Mouse (Mus musculus): ENCODE results near the gene Rnf157. TPM values are rescaled to one million over a fixed set of nuclear protein-coding genes. Genes with fewer than 3 reads are reported as not detected.
A peak's percentile ranks its signal among the peaks of the same experiment; 100 is the strongest.

Rnf157 gene
- polyA plus RNA-seq, 1 experiment from 2014 or later = 15.9 TPM

DNA sequence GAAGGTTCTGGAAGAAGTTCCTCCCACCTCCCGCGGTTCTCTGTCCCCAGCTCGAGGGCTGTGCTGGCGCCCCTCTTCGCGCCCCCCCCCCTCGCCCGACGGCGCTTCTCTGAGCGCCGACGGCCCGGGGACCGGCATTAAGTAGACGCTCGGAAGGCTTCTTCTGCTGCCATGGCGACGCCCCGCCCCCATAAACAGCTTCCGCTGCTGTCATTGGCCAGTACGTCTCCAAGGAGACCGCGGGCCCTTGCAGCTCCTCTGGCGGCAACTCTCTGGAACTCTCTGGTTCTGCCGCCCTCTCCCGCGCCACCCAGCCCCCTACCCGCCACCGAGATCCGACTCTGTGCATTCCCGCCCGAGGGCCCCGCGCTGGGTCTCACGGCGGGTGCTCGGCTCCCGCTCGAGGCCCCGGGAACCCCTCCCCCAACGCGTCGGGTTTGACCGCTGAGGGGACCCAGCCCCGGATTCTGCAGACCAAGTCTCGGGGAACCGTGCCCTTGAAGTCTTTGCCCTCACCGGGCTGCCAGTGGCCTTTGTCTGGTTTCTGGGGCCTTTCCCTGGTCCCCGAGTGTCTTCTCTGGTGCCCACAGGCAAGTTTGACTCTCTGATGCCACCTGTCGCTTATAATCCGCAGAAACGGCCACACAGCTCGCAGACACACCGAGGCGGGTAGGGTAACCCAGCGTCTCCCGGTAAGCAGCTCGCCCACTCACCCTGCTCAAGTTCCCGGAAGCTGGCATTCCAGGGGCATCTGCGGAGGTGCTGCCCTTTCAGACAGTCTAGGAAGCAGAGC, 77.4 kb downstream of the Rnf157 start, which contains the start of gene Foxj1:
Gene Foxj1 (minus strand): TSS at position 156 of the 793 bp plus-strand sequence.
- H3K4me2 ChIP-seq (ENCODE audit: low read depth, low read length) = peak within 1 kb of the TSS; percentile 96
- peak within 1 kb of the TSS; percentile 79 for H3K9ac ChIP-seq (replicated peaks; ENCODE audit: low read length)
- peaks cover 4% of the 10 kb centered on the region for H3K4me1 ChIP-seq (ENCODE audit: control insufficient read depth, insufficient read depth, low read length)
- DNase-seq (ENCODE audit: low spot score) (peak; percentile 95), ATAC-seq (replicated peaks; ENCODE audit: insufficient number of reproducible peaks, low FRiP score, low TSS enrichment, low read depth) (peak; percentile 74)
- WGBS = under 1% methylated on average over 57 of the region's 61 CpGs
- no peaks in the 10 kb centered on the region for H3K9me3 ChIP-seq (replicated peaks; ENCODE audit: control insufficient read depth, low read length)
- H3K36me3 ChIP-seq (replicated peaks; ENCODE audit: control insufficient read depth, insufficient read depth, low read depth, low read length) = no peaks in the 10 kb centered on the region
- H3K27ac ChIP-seq (replicated peaks; ENCODE audit: low read depth, low read length) = peak within 1 kb of the TSS; percentile 52
- peaks cover 16% of the 10 kb centered on the region for H3K27me3 ChIP-seq (ENCODE audit: control insufficient read depth, insufficient read depth, low read length)
- H3K4me3 ChIP-seq (ENCODE audit: low read depth, low read length) = peak within 1 kb of the TSS; percentile 56

DNA sequence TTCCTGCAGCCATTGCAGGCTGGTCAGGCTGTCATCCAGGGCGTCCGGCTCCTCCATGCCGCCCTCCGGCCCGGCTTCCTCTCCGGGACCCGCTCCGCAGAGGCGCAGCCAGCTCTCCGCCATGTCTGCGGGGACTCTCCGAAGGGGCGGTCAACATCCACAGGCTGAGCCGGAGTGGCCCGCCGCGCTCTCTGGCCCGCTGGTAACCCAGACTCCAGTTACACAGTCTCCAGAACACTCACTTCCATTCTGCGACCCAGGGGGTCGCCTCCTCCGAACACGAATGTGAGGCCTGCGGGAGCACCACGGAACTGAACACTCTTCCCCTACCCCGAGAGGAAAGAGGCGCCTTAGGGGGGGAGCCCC, 78.4 kb downstream of the Rnf157 start:
- H3K4me3 ChIP-seq (ENCODE audit: low read depth, low read length) = peak overlapping the region; percentile 26
- no peaks in the 10 kb centered on the region for H3K9me3 ChIP-seq (replicated peaks; ENCODE audit: control insufficient read depth, low read length)
- H3K27ac ChIP-seq (replicated peaks; ENCODE audit: low read depth, low read length) = no peak overlapping the region
- H3K4me2 ChIP-seq (ENCODE audit: low read depth, low read length) = peak overlapping the region; percentile 35
- peaks cover 16% of the 10 kb centered on the region for H3K27me3 ChIP-seq (ENCODE audit: control insufficient read depth, insufficient read depth, low read length)
- peak overlapping the region; percentile 33; the same call in 1 of the 2 replicates for H3K9ac ChIP-seq (replicated peaks; ENCODE audit: low read length)
- no peaks in the 10 kb centered on the region for H3K36me3 ChIP-seq (replicated peaks; ENCODE audit: control insufficient read depth, insufficient read depth, low read depth, low read length)
- ATAC-seq (replicated peaks; ENCODE audit: insufficient number of reproducible peaks, low FRiP score, low TSS enrichment, low read depth) (no peak), DNase-seq (ENCODE audit: low spot score) (no peak)
- peaks cover 4% of the 10 kb centered on the region for H3K4me1 ChIP-seq (ENCODE audit: control insufficient read depth, insufficient read depth, low read length)
- WGBS = 3% methylated on average over 25 of the region's 26 CpGs

DNA sequence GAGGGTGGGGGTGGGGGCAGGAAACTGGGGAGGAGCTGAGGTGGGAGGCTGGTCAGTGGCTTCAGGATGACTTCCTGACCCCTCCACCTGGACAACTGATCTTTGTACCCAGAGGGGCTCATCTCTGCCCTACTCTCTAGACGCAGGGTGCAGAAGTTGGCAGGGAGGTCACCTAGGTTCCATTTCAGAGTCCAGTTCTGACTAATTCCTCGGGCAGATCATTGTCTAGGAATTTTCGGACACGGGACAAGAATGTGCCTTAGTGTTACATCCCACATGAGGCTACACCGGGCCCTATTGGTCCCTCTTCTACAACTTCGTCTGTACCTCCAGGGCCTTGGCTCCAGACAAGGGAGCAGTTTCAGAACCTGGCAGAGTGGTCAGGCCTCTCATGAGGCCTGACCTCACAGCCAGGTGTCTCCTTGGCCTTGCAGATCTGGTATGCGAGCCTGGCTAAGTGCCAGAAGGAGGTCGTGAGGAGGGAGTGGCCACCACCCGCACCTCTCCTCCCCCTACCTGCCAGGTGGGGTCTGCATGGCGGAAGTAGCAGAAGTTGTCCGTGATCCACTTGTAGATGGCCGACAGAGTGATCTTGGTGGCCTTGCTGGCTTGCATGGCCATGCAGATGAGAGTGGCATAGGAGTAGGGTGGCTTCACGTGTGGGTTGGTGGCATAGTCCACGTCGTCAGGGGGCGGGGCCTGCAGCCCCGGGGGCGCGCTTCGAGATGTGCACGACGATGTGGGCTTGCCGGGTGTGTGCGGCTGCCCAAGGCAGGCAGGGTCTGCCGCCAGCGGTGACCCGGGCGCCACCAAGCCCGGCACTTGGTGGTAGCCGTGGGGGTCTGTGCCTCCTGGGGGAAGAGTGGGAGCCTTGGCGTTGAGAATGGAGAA, 79.1 kb downstream of the Rnf157 start:
- peaks cover 4% of the 10 kb centered on the region for H3K4me1 ChIP-seq (ENCODE audit: control insufficient read depth, insufficient read depth, low read length)
- WGBS = 22% methylated on average over 30 of the region's 31 CpGs

DNA sequence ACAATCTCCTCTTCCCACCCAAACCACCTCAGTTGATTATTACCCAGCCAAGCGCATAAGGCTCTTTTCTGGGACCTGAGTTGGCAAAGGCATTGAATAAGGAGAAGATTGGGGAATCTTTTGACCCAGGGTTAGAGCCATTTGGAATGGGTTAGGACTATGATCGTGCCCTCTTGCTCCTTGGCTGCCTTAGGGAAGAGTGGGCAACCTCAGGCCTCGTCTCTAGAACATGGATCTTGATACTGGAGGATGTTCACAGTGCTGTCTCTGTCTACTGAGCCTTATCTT, 79.9 kb downstream of the Rnf157 start:
- WGBS = 84% methylated on average over 3 of the region's 3 CpGs
- H3K36me3 ChIP-seq (replicated peaks; ENCODE audit: control insufficient read depth, insufficient read depth, low read depth, low read length) = no peaks in the 10 kb centered on the region
- H3K9ac ChIP-seq (replicated peaks; ENCODE audit: low read length) = no peak overlapping the region
- ATAC-seq (replicated peaks; ENCODE audit: insufficient number of reproducible peaks, low FRiP score, low TSS enrichment, low read depth) (no peak), DNase-seq (ENCODE audit: low spot score) (no peak)
- peaks cover 16% of the 10 kb centered on the region for H3K27me3 ChIP-seq (ENCODE audit: control insufficient read depth, insufficient read depth, low read length)
- no peaks in the 10 kb centered on the region for H3K9me3 ChIP-seq (replicated peaks; ENCODE audit: control insufficient read depth, low read length)
- no peak overlapping the region for H3K4me2 ChIP-seq (ENCODE audit: low read depth, low read length)
- H3K27ac ChIP-seq (replicated peaks; ENCODE audit: low read depth, low read length) = no peak overlapping the region
- peaks cover 4% of the 10 kb centered on the region for H3K4me1 ChIP-seq (ENCODE audit: control insufficient read depth, insufficient read depth, low read length)
- no peak overlapping the region for H3K4me3 ChIP-seq (ENCODE audit: low read depth, low read length)

More for the DNA sequence above, 79.1 kb downstream of the Rnf157 start:
- H3K27me3 ChIP-seq (ENCODE audit: control insufficient read depth, insufficient read depth, low read length) = peaks cover 16% of the 10 kb centered on the region
- no peak for ATAC-seq (replicated peaks; ENCODE audit: insufficient number of reproducible peaks, low FRiP score, low TSS enrichment, low read depth)
- H3K36me3 ChIP-seq (replicated peaks; ENCODE audit: control insufficient read depth, insufficient read depth, low read depth, low read length) = no peaks in the 10 kb centered on the region
- H3K27ac ChIP-seq (replicated peaks; ENCODE audit: low read depth, low read length) = no peak overlapping the region
- peak overlapping the region; percentile 33; the same call in 1 of the 2 replicates for H3K9ac ChIP-seq (replicated peaks; ENCODE audit: low read length)
- peak overlapping the region; percentile 26 for H3K4me3 ChIP-seq (ENCODE audit: low read depth, low read length)
- H3K4me2 ChIP-seq (ENCODE audit: low read depth, low read length) = peak overlapping the region; percentile 35
- no peaks in the 10 kb centered on the region for H3K9me3 ChIP-seq (replicated peaks; ENCODE audit: control insufficient read depth, low read length)
- no peak for DNase-seq (ENCODE audit: low spot score)

DNA sequence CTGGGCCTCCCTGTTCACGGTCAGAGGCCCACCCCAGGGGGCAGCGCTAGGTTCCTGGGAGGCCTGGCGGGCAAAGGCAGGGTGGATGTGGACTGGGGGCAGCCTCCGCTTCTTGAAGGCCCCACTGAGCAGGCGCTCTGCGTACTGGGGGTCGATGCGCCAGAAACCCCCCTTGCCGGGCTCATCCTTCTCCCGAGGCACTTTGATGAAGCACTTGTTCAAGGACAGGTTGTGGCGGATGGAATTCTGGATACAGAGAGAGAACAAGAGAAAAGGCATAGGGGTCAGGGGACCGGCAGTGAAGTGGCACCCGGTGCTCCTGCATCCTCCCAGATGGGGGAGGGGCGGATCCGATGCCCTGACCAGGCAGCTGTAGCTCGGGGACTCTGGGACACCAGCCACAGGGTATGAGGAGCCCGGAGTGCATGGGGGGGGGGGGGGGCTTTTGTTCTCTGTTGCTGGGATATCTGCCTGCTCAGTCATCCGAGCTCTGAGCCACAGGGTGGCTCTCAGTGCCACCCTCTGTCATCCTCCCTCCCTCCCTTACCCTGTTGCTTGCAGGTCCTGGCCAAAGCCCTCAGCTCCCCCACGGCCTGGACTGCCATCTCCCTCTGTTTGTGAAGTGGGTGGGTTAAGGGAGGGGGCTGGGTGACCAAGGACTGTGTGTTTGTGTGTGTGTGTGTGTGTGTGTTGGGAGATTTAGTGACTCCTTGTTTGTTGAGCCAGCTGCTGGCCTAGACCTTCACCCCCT, 80.4 kb downstream of the Rnf157 start:
- Histone ChIP-seq H3K9me3 (replicated peaks; ENCODE audit: control insufficient read depth, low read length) (no peaks in the 10 kb centered on the region), H3K36me3 (replicated peaks; ENCODE audit: control insufficient read depth, insufficient read depth, low read depth, low read length) (no peaks in the 10 kb centered on the region), H3K27ac (replicated peaks; ENCODE audit: low read depth, low read length) (no peak overlapping the region), H3K9ac (replicated peaks; ENCODE audit: low read length) (no peak overlapping the region), H3K4me2 (ENCODE audit: low read depth, low read length) (no peak overlapping the region), H3K27me3 (ENCODE audit: control insufficient read depth, insufficient read depth, low read length) (peaks cover 16% of the 10 kb centered on the region), H3K4me1 (ENCODE audit: control insufficient read depth, insufficient read depth, low read length) (peaks cover 4% of the 10 kb centered on the region), H3K4me3 (ENCODE audit: low read depth, low read length) (no peak overlapping the region)
- DNase-seq (ENCODE audit: low spot score) = peak; percentile 16
- 0 out of 2 replicates have a peak, but pooled peaks have one; percentile 16 for ATAC-seq (replicated peaks; ENCODE audit: insufficient number of reproducible peaks, low FRiP score, low TSS enrichment, low read depth)
- WGBS = 42% methylated on average over 17 of the region's 19 CpGs

DNA sequence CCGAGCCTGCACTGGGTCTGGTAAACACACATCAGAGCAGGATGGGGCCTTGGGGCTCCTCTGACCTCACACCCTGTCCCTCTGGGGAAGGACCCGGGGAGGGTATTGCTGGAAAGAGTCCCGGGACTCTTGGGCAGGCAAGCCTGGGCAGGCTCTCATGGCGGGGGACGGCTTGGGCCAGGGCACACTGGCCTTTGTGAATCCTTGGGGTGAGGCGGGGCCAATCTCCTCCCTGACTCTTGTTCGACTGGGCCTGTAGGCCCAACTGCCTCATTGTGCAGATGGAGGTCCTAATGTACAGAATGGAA, 82.7 kb downstream of the Rnf157 start:
- Histone ChIP-seq H3K27me3 (ENCODE audit: control insufficient read depth, insufficient read depth, low read length) (peaks cover 16% of the 10 kb centered on the region), H3K27ac (replicated peaks; ENCODE audit: low read depth, low read length) (no peak overlapping the region; the same call in 1 of the 2 replicates), H3K9ac (replicated peaks; ENCODE audit: low read length) (no peak overlapping the region), H3K9me3 (replicated peaks; ENCODE audit: control insufficient read depth, low read length) (no peaks in the 10 kb centered on the region), H3K4me2 (ENCODE audit: low read depth, low read length) (no peak overlapping the region), H3K4me1 (ENCODE audit: control insufficient read depth, insufficient read depth, low read length) (peaks cover 4% of the 10 kb centered on the region), H3K36me3 (replicated peaks; ENCODE audit: control insufficient read depth, insufficient read depth, low read depth, low read length) (no peaks in the 10 kb centered on the region), H3K4me3 (ENCODE audit: low read depth, low read length) (no peak overlapping the region)
- no peak for DNase-seq (ENCODE audit: low spot score)
- ATAC-seq (replicated peaks; ENCODE audit: insufficient number of reproducible peaks, low FRiP score, low TSS enrichment, low read depth) = no peak
- WGBS = 67% methylated on average over 7 of the region's 7 CpGs

DNA sequence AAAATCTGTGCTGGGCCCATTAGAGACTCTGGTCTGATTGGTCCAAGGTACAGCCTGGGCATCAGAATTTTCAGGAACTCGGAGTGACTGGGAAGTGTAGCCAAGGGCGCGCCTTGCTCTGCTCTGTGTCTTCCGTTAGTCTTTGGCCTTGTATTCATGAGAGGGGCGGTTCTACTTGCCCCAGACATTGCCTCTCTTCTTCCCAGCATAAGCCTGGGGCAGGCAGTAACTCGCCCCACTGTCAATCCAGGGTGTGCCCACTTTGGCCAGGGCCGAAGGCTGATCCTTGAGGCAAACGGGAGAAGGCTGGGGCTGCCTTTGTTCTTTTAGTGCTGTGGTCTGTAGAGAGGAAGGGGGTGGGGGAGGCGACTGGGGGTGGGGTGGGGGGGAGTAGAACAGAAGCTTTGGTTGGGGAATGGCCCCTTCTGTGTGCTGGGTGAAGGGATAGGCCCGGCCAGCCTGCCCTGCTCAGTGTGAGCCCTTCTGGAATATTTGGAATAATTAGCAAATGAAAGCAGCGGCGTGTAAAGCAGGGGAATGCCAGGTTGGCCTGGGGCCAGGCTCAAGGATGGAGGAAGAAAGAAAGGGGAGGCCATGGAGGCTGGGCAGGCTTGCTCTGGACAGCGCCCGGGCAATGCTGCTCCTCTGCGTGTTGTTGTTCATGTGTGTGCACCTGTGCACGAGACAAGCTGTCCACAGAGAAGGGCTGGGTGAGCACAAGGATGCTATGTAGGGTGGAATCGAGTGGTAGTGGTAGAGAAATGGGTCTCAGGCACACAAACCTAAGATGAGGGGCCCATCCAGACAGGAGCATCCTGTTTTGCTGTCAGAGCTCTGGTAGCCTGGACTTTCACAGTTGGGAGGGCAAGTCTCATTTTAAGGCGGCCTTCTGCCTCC, 83.3 kb downstream of the Rnf157 start:
- Histone ChIP-seq H3K36me3 (replicated peaks; ENCODE audit: control insufficient read depth, insufficient read depth, low read depth, low read length) (no peaks in the 10 kb centered on the region), H3K4me3 (ENCODE audit: low read depth, low read length) (no peak overlapping the region), H3K27me3 (ENCODE audit: control insufficient read depth, insufficient read depth, low read length) (peaks cover 12% of the 10 kb centered on the region), H3K27ac (replicated peaks; ENCODE audit: low read depth, low read length) (no peak overlapping the region; the same call in 1 of the 2 replicates), H3K4me2 (ENCODE audit: low read depth, low read length) (no peak overlapping the region), H3K9ac (replicated peaks; ENCODE audit: low read length) (no peak overlapping the region; the same call in 1 of the 2 replicates), H3K4me1 (ENCODE audit: control insufficient read depth, insufficient read depth, low read length) (peaks cover 4% of the 10 kb centered on the region; the same call in 1 of the 2 replicates), H3K9me3 (replicated peaks; ENCODE audit: control insufficient read depth, low read length) (no peaks in the 10 kb centered on the region)
- ATAC-seq (replicated peaks; ENCODE audit: insufficient number of reproducible peaks, low FRiP score, low TSS enrichment, low read depth) (no peak; the same call in 1 of the 2 replicates), DNase-seq (ENCODE audit: low spot score) (peak; percentile 11)
- WGBS = 43% methylated on average over 18 of the region's 18 CpGs
